Mouse (Mus musculus) thymus, adult 2 months (tissue): ENCODE measurements around the gene Xrcc1.
A peak's percentile ranks its signal among the peaks of the same experiment; 100 is the strongest.

Experiments
- CTCF ChIP-seq: fragments of 200-500 bp; IDR thresholded peaks from 2 replicates; pipeline ENCODE4 v1.5.1; 2012; ENCODE audit warnings: mild to moderate bottlenecking, control low read depth, low read length, moderate library complexity, borderline replicate concordance; ENCODE audit not compliant: control insufficient read depth, poor library complexity, insufficient read depth; ENCODE audit errors: extremely low read depth
- POLR2A ChIP-seq: fragments of 200-500 bp; IDR thresholded peaks from 2 replicates; pipeline ENCODE4 v1.6.1; 2012; ENCODE audit warnings: mild to moderate bottlenecking, low read length, control low read depth, moderate library complexity; ENCODE audit not compliant: control insufficient read depth, poor library complexity, insufficient read depth; ENCODE audit errors: extremely low read depth

DNA sequence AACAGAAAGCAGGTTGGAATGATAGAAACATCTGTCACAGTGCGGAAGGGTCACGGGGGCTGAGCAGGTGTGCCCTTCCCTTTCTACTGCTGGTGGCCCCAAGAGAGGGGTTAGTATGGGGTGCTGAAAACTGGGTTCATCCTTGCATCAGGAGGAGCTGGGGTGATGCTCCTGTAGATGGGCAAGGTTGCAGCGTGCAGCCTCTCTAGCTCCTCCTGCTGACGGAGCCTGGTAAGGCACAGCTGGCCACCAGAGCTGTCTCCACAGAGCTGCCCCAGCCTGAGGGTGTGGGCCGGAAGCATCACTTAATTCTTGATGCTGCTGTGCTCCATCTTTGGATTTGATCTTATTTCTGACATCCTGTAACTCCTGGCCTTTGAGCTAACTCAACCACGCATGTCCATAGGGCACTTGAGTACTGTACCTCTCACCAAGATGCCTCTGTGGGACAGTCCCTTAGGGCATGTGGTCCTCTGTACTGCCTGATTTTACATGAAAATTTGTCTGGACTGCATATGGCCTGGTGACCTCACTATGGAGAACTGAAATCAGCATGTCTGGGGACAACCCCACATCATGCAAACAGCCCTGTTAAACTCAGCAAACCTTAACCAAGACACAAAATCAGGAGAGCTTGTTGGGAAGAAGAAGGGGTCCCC lies 18.6 kb downstream of the Xrcc1 start:
- TF ChIP-seq CTCF (peak; percentile 90), POLR2A (no peak)
